Mouse (Mus musculus): ENCODE measurements around the gene Art4. TPM values are rescaled to one million over a fixed set of nuclear protein-coding genes. Genes with fewer than 3 reads are reported as not detected.

Art4 gene
- total and polyA plus RNA-seq, 3 experiments, result 12.8 to 19.6 (median 16.3) TPM

GRCm38 (mm10) chr6:136866150-136866549 lies 8.6 kb upstream of the Art4 start:
- DNase-seq, result no peak
- Histone ChIP-seq H3K4me3 (no peak overlapping the region), H3K4me1 (ENCODE audit: control insufficient read depth, insufficient read depth, low read length) (no peaks in the 10 kb centered on the region; the same call in 1 of the 2 replicates), H3K79me2 (replicated peaks; ENCODE audit: control insufficient read depth, insufficient read depth, low read length) (no peaks in the 10 kb centered on the region), H3K27ac (no peak overlapping the region), H3K36me3 (ENCODE audit: control insufficient read depth, insufficient read depth, low read length) (no peaks in the 10 kb centered on the region), H3K9ac (ENCODE audit: low read depth, low read length) (no peak overlapping the region), H3K27me3 (ENCODE audit: control insufficient read depth, insufficient read depth, low read length) (0 out of 2 replicates have a peak, but pooled peaks cover 1% of the 10 kb centered on the region)
- intact Hi-C loops (cut with DNase I), result no loop called here
- TF ChIP-seq POLR2A (IDR thresholded peaks at IDR 0.05; ENCODE audit: insufficient read depth, low read depth, low read length), result no peak
- no peak for TF ChIP-seq EP300 (IDR thresholded peaks at IDR 0.05; ENCODE audit: insufficient read depth, low read depth, low read length)
- no peak for TF ChIP-seq CTCF (IDR thresholded peaks at IDR 0.05)
- 92% methylated on average over 4 of the region's 4 CpGs for WGBS

GRCm38 (mm10) chr6:136865360-136865759 lies 7.8 kb upstream of the Art4 start:
- no peaks in the 10 kb centered on the region; the same call in 1 of the 2 replicates for H3K4me1 ChIP-seq (ENCODE audit: control insufficient read depth, insufficient read depth, low read length)
- 0 out of 2 replicates have a peak, but pooled peaks cover 1% of the 10 kb centered on the region for H3K27me3 ChIP-seq (ENCODE audit: control insufficient read depth, insufficient read depth, low read length)
- H3K4me3 ChIP-seq, result no peak overlapping the region
- no peaks in the 10 kb centered on the region for H3K79me2 ChIP-seq (replicated peaks; ENCODE audit: control insufficient read depth, insufficient read depth, low read length)
- DNase-seq, result no peak
- H3K36me3 ChIP-seq (ENCODE audit: control insufficient read depth, insufficient read depth, low read length), result no peaks in the 10 kb centered on the region
- no peak for TF ChIP-seq CTCF (IDR thresholded peaks at IDR 0.05)
- no peak for TF ChIP-seq POLR2A (IDR thresholded peaks at IDR 0.05; ENCODE audit: insufficient read depth, low read depth, low read length)
- no peak for TF ChIP-seq EP300 (IDR thresholded peaks at IDR 0.05; ENCODE audit: insufficient read depth, low read depth, low read length)
- intact Hi-C loops (cut with DNase I), result no loop called here
- 87% methylated on average over 5 of the region's 5 CpGs for whole genome bisulfite sequencing
- H3K27ac ChIP-seq, result no peak overlapping the region
- no peak overlapping the region for H3K9ac ChIP-seq (ENCODE audit: low read depth, low read length)

GRCm38 (mm10) chr6:136861020-136861419 lies 3.5 kb upstream of the Art4 start:
- WGBS, result 31% methylated on average over 9 of the region's 9 CpGs
- H3K79me2 ChIP-seq (replicated peaks; ENCODE audit: control insufficient read depth, insufficient read depth, low read length), result no peaks in the 10 kb centered on the region
- H3K27me3 ChIP-seq (ENCODE audit: control insufficient read depth, insufficient read depth, low read length), result no peaks in the 10 kb centered on the region
- peak overlapping the region; percentile 46 for H3K9ac ChIP-seq (ENCODE audit: low read depth, low read length)
- TF ChIP-seq CTCF (IDR thresholded peaks at IDR 0.05), result peak; percentile 85
- no peak for TF ChIP-seq POLR2A (IDR thresholded peaks at IDR 0.05; ENCODE audit: insufficient read depth, low read depth, low read length)
- TF ChIP-seq EP300 (IDR thresholded peaks at IDR 0.05; ENCODE audit: insufficient read depth, low read depth, low read length), result no peak
- intact Hi-C loops (cut with DNase I), result loop anchor here (1.0 to 5.0 kb wide), 4 partner anchors 59 to 331 kb away; no protein-coding TSS in a partner anchor
- H3K36me3 ChIP-seq (ENCODE audit: control insufficient read depth, insufficient read depth, low read length), result no peaks in the 10 kb centered on the region
- H3K4me3 ChIP-seq, result no peak overlapping the region
- peak overlapping the region; percentile 20; the same call in 1 of the 2 replicates for H3K27ac ChIP-seq
- DNase-seq, result no peak
- H3K4me1 ChIP-seq (ENCODE audit: control insufficient read depth, insufficient read depth, low read length), result peaks cover 2% of the 10 kb centered on the region; the same call in 1 of the 2 replicates

- intact Hi-C loops (cut with DNase I), result no loop called here
- 45% methylated on average over 8 of the region's 8 CpGs for WGBS
- peaks cover 6% of the 10 kb centered on the region for H3K4me1 ChIP-seq (ENCODE audit: control insufficient read depth, insufficient read depth, low read length)
- no peaks in the 10 kb centered on the region for H3K36me3 ChIP-seq (ENCODE audit: control insufficient read depth, insufficient read depth, low read length)
- H3K79me2 ChIP-seq (replicated peaks; ENCODE audit: control insufficient read depth, insufficient read depth, low read length), result no peaks in the 10 kb centered on the region
- no peak overlapping the region for H3K4me3 ChIP-seq
- peak overlapping the region; percentile 94 for H3K27ac ChIP-seq
- DNase-seq, result peak in 1 of 2 experiments; percentile 47
- no peak for TF ChIP-seq POLR2A (IDR thresholded peaks at IDR 0.05; ENCODE audit: insufficient read depth, low read depth, low read length)
- H3K9ac ChIP-seq (ENCODE audit: low read depth, low read length), result peak overlapping the region; percentile 43; the same call in 1 of the 2 replicates
- H3K27me3 ChIP-seq (ENCODE audit: control insufficient read depth, insufficient read depth, low read length), result no peaks in the 10 kb centered on the region
Measured at GRCm38 (mm10) chr6:136858420-136858819, 887 bp upstream of the Art4 start.

- Histone ChIP-seq H3K79me2 (replicated peaks; ENCODE audit: control insufficient read depth, insufficient read depth, low read length) (no peaks in the 10 kb centered on the region), H3K27me3 (ENCODE audit: control insufficient read depth, insufficient read depth, low read length) (no peaks in the 10 kb centered on the region), H3K9ac (ENCODE audit: low read depth, low read length) (peak overlapping the region; percentile 58), H3K4me3 (peak overlapping the region; percentile 47), H3K27ac (peak overlapping the region; percentile 94), H3K36me3 (ENCODE audit: control insufficient read depth, insufficient read depth, low read length) (no peaks in the 10 kb centered on the region), H3K4me1 (ENCODE audit: control insufficient read depth, insufficient read depth, low read length) (peaks cover 6% of the 10 kb centered on the region)
- 3% methylated on average over 11 of the region's 11 CpGs for WGBS
- intact Hi-C loops (cut with DNase I), result no loop called here
- DNase-seq, result no peak
- TF ChIP-seq POLR2A (IDR thresholded peaks at IDR 0.05; ENCODE audit: insufficient read depth, low read depth, low read length) (peak; percentile 60), EP300 (IDR thresholded peaks at IDR 0.05; ENCODE audit: insufficient read depth, low read depth, low read length) (0 out of 2 replicates have a peak, but pooled peaks have one; percentile 32), CTCF (IDR thresholded peaks at IDR 0.05) (no peak)
Measured at GRCm38 (mm10) chr6:136857873-136858260, 334 bp upstream of the Art4 start.

GRCm38 (mm10) chr6:136856071-136856636 lies 1.4 kb downstream of the Art4 start:
- DNase-seq, result peak in 1 of 2 experiments; percentile 40
- intact Hi-C loops (cut with DNase I), result no loop called here
- H3K9ac ChIP-seq (ENCODE audit: low read depth, low read length), result peak overlapping the region; percentile 64
- no peaks in the 10 kb centered on the region for H3K79me2 ChIP-seq (replicated peaks; ENCODE audit: control insufficient read depth, insufficient read depth, low read length)
- WGBS, result 22% methylated on average over 14 of the region's 14 CpGs
- H3K36me3 ChIP-seq (ENCODE audit: control insufficient read depth, insufficient read depth, low read length), result no peaks in the 10 kb centered on the region
- H3K27me3 ChIP-seq (ENCODE audit: control insufficient read depth, insufficient read depth, low read length), result no peaks in the 10 kb centered on the region
- peaks cover 6% of the 10 kb centered on the region for H3K4me1 ChIP-seq (ENCODE audit: control insufficient read depth, insufficient read depth, low read length)
- TF ChIP-seq POLR2A (IDR thresholded peaks at IDR 0.05; ENCODE audit: insufficient read depth, low read depth, low read length), result peak; percentile 51
- no peak for TF ChIP-seq EP300 (IDR thresholded peaks at IDR 0.05; ENCODE audit: insufficient read depth, low read depth, low read length)
- TF ChIP-seq CTCF (IDR thresholded peaks at IDR 0.05), result no peak
- H3K27ac ChIP-seq, result peak overlapping the region; percentile 94
- peak overlapping the region; percentile 47 for H3K4me3 ChIP-seq

Data from heart, adult 2 months (tissue).